Mouse (Mus musculus) C2C12 (cell line): Measurements from ENCODE around the gene Cdk17. TPM values are rescaled to one million over a fixed set of nuclear protein-coding genes. Genes with fewer than 3 reads are reported as not detected.

Source experiments
- H3K27me3 ChIP-seq: one replicate; pipeline ENCODE4 v1.6.1; 2011; ENCODE audit not compliant: control insufficient read depth, insufficient read depth, insufficient read length
- H3K36me3 ChIP-seq: one replicate; pipeline ENCODE4 v1.6.1; 2011; ENCODE audit not compliant: control insufficient read depth, insufficient read depth
- H3K4me3 ChIP-seq: one replicate; pipeline ENCODE4 v1.5.1; 2011; ENCODE audit warnings: mild to moderate bottlenecking, control low read depth; ENCODE audit not compliant: poor library complexity, insufficient read depth, severe bottlenecking
- H3K79me2 ChIP-seq: one replicate; pipeline ENCODE4 v1.6.1; 2011; ENCODE audit not compliant: control insufficient read depth, insufficient read depth
- H3K79me3 ChIP-seq: one replicate; pipeline ENCODE4 v1.6.1; 2011; ENCODE audit warnings: low read depth, control low read depth
- H3ac ChIP-seq: one replicate; pipeline ENCODE3; 2011; ENCODE audit warnings: low read depth; ENCODE audit not compliant: control insufficient read depth, insufficient read length
- CEBPB ChIP-seq: IDR thresholded peaks from one replicate; pipeline ENCODE4 v1.6.1; 2011; ENCODE audit warnings: low read depth, mild to moderate bottlenecking, control low read depth, moderate library complexity
- CTCF ChIP-seq: IDR thresholded peaks from one replicate; pipeline ENCODE4 v1.5.1; 2011; ENCODE audit not compliant: control insufficient read depth, insufficient read depth, insufficient read length
- FOSL1 ChIP-seq: IDR thresholded peaks from one replicate; pipeline ENCODE4 v1.8.0; 2011; ENCODE audit warnings: mild to moderate bottlenecking, low read length; ENCODE audit not compliant: poor library complexity, insufficient read depth, severe bottlenecking
- MAX ChIP-seq: IDR thresholded peaks from one replicate; pipeline ENCODE4 v1.6.1; 2011; ENCODE audit warnings: mild to moderate bottlenecking, control low read depth
- MYOD1 ChIP-seq: IDR thresholded peaks from one replicate; pipeline ENCODE4 v1.6.1; 2011; ENCODE audit warnings: low read depth; ENCODE audit not compliant: control insufficient read depth, insufficient read length
- MYOG ChIP-seq: IDR thresholded peaks from one replicate; pipeline ENCODE4 v1.6.1; 2011; ENCODE audit not compliant: control insufficient read depth, insufficient read length; ENCODE audit errors: extremely low read depth
- USF1 ChIP-seq: IDR thresholded peaks from one replicate; pipeline ENCODE4 v1.6.1; 2011; ENCODE audit warnings: low read depth, mild to moderate bottlenecking, control low read depth, moderate library complexity
- microRNA-seq: library from miRNA; unstranded; fragments of <30 nt; microRNA quantifications from one replicate; pipeline ENCODE4, GENCODE M21; 2019; ENCODE audit warnings: borderline microRNAs expressed
- polyA plus RNA-seq: library from polyadenylated mRNA; unstranded; fragments of >200 nt; fragmentation: generic; extraction: Trizol; gene quantifications from one replicate; pipeline ENCODE4 v1.2.1, GENCODE M21; 2012; ENCODE audit warnings: missing spikeins

Cdk17 gene
- polyA plus RNA-seq, 1 experiment, result 7.4 TPM

DNA sequence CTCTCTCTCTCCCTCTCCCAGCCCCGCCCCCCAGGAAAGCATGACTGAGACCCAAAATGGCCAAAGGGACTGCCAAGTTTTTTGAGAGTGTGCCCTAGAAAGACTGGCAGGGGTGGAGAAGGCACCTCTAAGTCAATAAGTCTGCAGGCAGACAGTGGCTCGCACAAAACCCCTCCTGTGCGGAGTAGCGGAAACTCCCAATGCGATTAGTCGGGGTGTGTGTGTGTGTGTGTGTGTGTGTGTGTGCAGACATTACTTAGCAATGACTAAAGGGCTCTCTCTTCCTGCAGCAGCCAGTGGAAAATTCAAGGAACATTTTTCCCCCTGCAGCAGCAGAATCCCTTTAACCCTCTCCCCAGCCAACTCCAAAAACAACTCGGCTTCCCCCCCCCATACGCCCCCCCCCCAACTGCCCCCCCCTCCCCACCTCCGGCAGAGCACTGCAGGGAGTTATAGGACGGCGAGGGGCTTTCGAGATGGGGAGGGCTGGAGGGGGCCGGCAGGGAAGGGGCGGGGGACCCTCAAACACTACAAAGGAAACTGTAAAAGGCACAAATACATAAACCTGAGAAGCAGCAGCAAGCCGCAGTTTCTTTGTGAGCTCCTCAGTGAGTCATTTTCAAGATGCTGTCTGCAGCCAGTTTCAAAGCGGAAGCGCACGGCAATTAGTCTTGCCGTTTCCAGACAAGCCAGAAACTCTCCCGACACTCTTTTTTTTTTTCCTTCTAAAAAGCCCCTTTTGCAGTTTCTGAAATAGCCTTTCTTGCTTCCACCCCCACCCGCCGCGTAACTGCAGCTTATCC lies 148.7 kb downstream of the Cdk17 start:
- H3K27me3 ChIP-seq, result no peaks in the 10 kb centered on the region
- TF ChIP-seq MYOG (no peak), CEBPB (no peak), CTCF (no peak), FOSL1 (no peak)
- H3K79me3 ChIP-seq, result peaks cover 46% of the 10 kb centered on the region
- peak overlapping the region; percentile 100 for H3ac ChIP-seq
- H3K4me3 ChIP-seq, result peak overlapping the region; percentile 92
- peaks cover 20% of the 10 kb centered on the region for H3K36me3 ChIP-seq
- H3K79me2 ChIP-seq, result peaks cover 58% of the 10 kb centered on the region

DNA sequence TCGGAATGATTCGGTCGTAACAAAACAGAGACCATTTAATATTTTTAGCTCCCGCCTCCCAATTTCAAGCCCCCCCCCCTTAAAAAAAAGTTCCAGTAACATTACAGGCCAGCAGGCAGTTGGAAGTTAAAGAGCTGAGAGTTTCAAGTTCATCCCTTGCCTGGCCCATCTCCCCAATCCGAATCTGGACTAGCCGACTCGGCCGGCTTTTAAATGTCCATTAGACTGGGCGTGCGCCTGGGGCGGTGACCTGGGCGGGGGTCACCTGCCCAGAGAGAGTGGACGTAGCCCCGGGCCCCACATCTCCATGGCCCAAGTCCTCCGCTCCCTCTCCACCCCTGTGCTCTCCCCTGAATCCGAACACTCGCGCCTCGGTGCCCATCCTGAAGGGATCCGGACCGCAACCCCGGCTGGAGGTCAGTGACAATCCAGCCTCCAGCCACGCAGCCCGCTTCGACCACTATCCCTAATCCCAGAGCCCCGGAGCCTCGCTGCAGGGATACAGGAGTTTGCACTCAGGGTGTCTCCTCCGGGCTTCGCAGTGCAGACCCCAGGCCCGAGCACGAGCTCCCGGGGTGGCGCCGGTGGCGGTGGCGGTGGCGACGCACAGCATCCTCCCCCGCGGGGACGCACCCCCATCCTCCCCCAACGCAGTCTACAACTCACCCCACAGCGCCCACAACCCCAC lies 149.4 kb downstream of the Cdk17 start:
- H3ac ChIP-seq, result peak overlapping the region; percentile 100
- H3K4me3 ChIP-seq, result peak overlapping the region; percentile 92
- H3K79me3 ChIP-seq, result peaks cover 39% of the 10 kb centered on the region
- peaks cover 51% of the 10 kb centered on the region for H3K79me2 ChIP-seq
- TF ChIP-seq FOSL1, result no peak
- no peak for TF ChIP-seq MYOG
- TF ChIP-seq CTCF, result no peak
- TF ChIP-seq CEBPB, result no peak
- TF ChIP-seq MAX, result no peak
- TF ChIP-seq MYOD1, result no peak
- no peak for TF ChIP-seq USF1
- H3K36me3 ChIP-seq, result peaks cover 14% of the 10 kb centered on the region
- H3K27me3 ChIP-seq, result no peaks in the 10 kb centered on the region

DNA sequence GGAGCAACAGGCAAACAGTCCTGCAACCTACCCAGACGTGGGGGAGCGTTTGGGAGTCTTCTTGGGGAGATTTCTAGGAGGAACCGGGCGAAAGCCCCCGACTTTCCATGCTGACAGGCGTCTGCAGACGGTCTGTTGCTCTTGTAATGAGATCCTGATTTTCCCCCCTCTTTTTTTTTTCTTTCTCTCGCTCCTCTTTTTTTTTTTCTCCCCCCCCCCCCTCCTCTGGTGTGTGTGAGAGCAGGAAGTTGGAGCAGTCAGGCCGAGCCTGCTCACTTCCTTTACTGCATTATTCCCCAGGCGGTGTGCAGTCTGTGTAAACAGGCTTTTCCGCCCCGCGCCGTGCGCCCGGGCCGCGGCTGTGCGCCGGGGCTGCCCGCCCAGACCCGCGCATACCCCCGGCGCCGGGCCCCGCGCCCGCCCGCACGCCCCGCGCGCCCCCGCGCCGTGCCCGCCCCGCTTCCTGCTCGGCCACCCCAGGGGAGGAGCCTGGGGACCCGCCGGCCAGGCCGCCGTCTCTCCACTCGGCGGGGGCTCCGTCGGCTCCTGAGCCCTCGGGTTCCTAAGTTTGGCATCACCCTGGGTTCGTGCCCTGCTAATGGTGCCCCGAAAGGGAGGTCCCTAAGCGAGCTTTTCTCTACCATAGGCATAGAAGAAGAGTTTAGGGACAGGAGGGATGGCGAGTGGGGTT lies 150.2 kb downstream of the Cdk17 start, which contains the start of gene Elk3:
Elk3 (minus strand) TSS at position 415 of the 691 bp plus-strand sequence.
- peaks cover 43% of the 10 kb centered on the region for H3K79me2 ChIP-seq
- TF ChIP-seq MYOG, result no peak
- TF ChIP-seq MYOD1, result no peak
- no peak for TF ChIP-seq MAX
- TF ChIP-seq CTCF, result no peak
- no peak for TF ChIP-seq FOSL1
- TF ChIP-seq USF1, result no peak
- TF ChIP-seq CEBPB, result no peak

DNA sequence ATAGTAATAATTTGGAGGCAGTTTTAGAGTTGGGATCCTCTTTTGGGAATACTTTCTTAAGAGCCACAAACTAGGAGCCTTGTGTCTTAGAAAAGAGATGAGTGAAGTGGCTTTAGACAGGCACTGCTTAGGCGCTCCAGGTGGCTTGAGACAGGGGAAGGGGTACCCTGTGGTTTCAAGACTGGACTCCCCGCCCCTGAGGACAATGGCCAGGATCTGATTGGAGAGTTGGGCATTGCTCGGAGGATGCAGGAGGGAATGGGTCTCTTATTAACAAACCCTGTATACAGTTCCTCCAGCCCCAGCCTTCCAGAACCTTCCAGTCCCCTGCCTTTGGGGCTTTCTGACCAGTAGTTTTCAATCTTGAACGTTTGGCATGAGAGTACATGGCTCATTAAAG lies 150.9 kb downstream of the Cdk17 start:
- Histone ChIP-seq H3ac (peak overlapping the region; percentile 31), H3K79me2 (peaks cover 42% of the 10 kb centered on the region), H3K27me3 (no peaks in the 10 kb centered on the region), H3K4me3 (no peak overlapping the region), H3K36me3 (peaks cover 10% of the 10 kb centered on the region), H3K79me3 (peaks cover 31% of the 10 kb centered on the region)
- TF ChIP-seq CEBPB (no peak), MYOG (no peak), CTCF (no peak), USF1 (no peak), MYOD1 (no peak), FOSL1 (no peak), MAX (no peak)

More for the DNA sequence above, 150.2 kb downstream of the Cdk17 start, which contains the start of gene Elk3:
- Histone ChIP-seq H3ac (peak within 1 kb of the TSS; percentile 100), H3K27me3 (no peaks in the 10 kb centered on the region), H3K79me3 (peaks cover 31% of the 10 kb centered on the region), H3K4me3 (peak within 1 kb of the TSS; percentile 92), H3K36me3 (peaks cover 10% of the 10 kb centered on the region)

Small RNA genes within 50 kb of the gene (microRNA-seq; reads per million reads assigned to microRNA genes)
- gene Mir1931, result not detected

Other genes starting within 250 kb of the Cdk17 start
- gene Cfap54, start 79.3 kb upstream of the Cdk17 start, polyA plus RNA-seq, result 0.01 TPM
- 56.1 TPM for gene Elk3, start 150.3 kb downstream of the Cdk17 start, polyA plus RNA-seq